Mouse (Mus musculus) retina, postnatal 7 days (tissue): ENCODE results near the gene Itgb3bp.

Experiments
- DNase-seq: peaks from one replicate; pipeline ENCODE4 v3.0.0-alpha.2; 2012; ENCODE audit warnings: low read depth, low spot score

Gene Itgb3bp

DNA sequence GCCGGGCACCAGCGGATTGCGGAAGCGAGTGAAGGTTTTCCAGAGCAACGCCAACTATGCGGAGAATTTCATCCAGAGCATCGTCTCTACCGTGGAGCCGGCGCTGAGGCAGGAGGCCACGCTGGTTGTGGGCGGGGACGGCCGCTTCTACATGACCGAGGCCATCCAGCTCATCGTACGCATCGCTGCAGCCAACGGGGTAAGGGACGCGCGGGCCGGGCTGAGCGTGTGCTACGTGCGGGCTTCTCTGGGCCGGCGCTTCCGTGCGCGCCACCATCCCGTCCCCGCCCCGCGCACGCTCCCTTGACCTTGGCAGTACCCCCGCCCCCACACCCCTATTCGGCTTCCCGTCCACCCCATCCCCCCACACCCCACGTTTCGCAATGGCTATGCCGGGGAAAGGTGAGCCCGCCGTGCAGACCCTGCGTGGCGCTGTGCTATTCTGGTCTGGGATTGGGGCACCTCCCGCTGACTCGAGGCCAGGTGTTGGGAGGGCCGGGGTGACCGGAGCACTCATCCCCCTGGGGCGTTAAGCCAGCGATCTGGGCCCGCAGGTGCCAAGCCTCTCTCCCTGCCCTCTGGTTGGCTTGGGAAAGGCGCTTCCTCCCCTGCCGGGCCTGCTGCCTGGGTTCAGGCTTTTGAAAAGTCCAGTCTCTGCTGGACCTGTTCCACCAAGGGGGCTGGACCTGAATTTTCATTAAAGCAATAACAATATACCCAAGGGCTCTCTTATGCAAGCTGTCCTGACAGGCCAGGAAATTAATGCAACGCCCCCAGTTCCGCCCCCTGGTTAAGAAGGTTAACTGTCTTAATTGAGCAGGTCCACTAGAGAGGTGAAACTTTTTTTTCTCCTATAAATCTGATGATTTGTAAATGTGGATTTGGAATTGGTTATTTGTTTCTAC is at the start of gene Itgb3bp:
Gene Itgb3bp, minus strand, starts transcription at position 201 of the 905 bp plus-strand sequence.
- DNase-seq: peak; percentile 54

DNA sequence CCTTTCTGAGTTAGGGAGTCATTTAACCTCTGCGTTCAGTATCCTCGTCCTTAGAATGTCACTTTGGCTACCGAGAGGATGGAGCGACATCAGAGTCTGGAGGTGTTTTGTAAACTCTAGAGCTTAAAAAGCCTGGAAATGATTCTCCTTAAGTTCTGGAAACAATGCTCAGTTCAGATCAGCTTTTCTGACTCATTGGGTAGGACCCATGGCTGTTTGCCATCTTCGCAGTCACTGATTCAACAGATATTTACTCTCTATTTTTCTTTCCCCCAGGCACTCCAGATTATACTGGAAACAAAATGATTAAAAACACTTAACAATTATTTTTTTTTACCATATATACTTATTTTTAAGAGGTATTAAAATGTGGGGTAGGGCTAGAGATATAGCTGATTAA is 49.7 kb upstream of the Itgb3bp start:
- DNase-seq: no peak

DNA sequence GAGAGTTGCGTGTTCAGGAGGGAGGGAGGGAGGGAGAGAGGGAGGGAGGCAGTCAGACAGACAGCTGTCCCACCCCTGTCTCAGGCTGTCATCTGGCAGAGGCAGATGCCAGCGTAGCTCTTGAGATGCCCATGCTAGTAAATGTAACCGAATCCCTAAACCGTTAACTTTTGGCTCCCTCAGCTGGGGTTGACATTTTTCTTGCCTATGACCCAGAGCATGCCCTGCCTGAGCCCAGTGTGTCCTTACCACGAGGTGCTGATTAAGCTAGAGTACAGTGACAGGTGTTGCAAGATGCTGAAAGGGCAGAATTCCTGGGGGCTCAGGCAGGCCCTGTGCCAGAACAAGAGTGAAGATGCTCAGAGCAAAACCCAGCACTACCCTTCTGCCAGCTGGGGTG is 44.8 kb upstream of the Itgb3bp start:
- no peak for DNase-seq

DNA sequence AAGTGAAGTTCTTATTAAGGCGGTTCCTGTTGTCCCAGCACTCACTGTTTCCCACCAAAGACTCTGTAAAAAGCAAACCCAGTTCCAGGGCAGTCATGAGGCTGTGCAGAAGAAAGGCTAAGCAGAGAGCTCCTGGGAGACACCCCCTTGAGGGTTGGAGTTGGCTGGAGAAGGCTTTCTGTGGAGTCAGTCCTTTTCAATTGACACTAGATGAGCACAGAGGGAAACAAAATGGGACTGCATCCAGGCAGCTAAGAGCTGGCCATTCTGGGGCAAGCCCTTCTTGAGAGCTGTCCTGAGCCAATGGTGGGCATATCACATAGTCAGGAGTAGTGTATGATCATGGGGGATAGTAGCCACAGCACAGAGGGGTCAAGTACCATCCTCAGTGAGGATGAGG is 44.3 kb upstream of the Itgb3bp start:
- DNase-seq: no peak

DNA sequence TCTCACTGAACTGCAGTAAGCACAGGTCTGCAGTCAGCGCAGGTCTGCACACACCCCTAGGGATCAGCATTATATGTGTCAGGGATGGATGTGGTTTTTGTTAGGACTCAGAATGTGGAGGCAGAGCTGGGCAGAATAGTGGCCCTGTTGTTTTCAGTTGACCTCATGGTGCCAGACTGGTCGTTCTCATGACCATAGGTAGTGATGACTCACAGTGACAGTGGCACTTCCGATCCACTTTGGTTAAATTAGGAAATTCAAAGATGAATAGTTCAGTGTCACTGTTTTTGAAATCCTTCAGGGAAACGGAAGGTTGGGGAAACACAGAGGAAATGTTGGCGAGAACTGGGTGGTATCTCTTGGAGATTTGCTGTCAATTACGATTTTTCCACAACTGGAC is 43.3 kb upstream of the Itgb3bp start:
- no peak for DNase-seq

DNA sequence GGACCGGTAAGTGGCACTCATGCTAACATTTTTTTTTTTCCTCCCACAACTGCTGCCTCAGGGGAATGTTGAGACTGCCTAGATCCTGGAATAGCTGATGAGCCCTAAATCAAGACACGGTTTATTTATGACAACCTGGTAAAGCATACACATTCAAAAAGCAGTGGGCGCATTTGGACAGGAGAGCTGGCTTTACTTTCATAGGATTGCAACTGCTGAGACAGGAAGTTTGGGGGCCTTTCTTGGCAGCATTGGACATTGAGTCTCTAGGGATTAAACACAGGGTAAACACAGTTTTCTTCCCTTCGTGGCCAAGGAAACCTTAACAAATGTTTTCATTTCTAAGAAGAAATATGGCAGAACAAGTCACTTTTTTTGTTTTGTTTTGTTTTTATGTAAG is 40.5 kb upstream of the Itgb3bp start:
- no peak for DNase-seq

DNA sequence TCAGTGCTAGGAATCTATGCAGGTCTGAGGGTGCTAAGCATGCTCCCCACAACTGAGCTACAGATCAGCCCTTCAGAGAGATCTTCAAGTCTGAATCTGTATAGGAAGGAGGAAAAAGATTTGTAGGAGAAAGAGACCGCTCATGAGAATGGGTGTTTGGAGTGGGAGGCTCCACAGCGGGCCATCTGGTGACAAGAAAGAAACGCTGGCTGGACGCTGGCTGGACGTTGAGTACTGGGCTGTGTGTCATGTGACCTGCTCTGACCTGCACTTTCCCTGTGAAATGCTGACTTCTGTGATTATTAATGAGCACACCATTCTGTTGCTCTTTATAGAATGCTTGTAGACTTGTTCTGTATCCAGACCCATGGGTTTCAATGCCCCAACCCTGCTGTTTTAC is 39.7 kb upstream of the Itgb3bp start:
- no peak for DNase-seq

DNA sequence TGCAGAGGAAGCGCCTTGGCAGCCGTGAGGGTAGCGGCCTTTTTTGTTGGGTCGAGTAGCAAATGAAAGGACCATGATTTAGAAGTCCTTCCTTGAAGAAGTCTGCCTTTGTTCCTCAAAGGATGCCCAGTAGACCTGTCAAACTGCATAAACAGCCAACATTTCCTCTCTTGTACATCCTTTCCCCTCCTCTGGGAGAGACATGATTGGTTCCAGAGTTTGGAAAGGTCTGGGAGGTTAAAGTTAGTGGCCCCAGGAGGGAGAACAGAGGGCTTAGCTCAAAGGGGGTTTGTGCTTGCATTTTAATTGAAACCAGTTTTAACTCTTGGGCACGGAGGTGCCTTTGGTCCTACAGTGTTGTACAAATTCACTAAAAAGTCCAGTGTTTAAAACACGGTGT is 36.9 kb upstream of the Itgb3bp start:
- DNase-seq: no peak

DNA sequence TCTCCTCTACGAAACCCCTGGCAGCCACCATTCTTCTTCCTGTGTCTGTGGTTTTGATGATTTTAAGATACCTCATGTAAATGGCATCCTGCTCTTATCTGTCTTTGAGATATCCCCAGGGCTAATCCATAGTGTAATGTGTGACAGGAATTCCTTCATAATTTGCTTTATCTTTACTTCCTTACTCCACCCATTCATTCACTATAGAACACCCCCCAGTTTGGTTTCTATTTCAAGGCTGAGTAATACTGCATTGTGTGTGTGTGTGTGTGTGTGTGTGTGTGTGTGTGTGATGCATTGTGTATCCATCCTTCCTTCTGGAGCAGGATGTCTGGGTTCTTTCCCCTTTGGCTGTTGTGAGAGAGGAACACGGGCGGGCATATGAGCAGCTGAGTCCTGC is 29.7 kb upstream of the Itgb3bp start:
- DNase-seq: no peak

DNA sequence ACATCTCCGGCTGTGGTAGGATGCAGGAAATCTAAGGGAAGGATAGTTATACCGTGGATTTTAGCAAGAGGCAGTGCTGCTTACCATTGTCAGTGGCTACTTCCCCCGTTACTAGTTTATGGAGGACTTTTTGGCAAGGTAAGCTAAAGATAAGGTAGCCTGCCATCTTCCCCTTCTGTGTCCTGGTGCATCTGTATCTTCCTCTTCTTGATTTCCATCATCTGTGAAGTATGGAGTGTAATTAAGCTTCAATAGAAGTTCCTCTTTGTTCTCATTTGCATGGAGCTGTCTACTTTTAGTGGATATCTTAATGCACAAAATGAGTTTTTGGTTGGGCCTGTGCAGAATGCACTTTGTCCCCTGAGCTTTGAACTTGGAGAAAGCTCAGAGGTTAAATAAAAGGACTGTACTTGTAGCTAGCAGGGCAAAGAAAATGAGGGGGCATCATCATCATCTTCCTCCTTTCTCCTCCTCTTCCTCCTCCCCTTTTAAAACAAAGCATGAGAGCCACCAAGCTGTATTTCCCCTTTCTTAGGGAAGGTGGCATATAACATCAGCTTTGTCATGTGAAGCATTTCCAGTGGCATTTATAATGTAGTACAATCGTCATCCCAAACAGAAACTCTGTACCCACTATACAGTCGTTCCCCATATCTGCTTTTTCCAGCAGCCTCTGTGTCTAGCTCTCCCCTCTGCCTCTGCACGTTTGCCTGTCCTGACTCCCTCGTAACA is 28.6 kb upstream of the Itgb3bp start:
- DNase-seq: no peak

DNA sequence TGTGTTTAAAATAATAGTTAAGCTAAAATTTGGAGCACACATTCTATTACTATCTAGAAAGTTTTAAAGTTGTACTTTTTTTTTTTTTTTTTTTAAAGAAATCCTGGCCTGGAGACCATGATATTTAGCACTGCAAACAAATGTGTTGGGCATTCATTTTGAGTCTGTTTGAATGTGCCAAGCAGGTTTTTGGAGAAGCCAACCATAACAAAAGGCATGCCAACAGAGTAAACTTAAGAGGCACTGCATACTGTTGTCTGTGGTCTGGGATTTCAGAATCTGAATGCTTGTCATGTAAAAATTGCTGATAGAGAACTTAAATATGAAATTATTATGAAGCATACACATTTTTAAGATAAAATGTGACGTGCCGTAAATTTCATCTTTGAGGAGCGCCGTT is 27.6 kb upstream of the Itgb3bp start:
- DNase-seq: no peak

DNA sequence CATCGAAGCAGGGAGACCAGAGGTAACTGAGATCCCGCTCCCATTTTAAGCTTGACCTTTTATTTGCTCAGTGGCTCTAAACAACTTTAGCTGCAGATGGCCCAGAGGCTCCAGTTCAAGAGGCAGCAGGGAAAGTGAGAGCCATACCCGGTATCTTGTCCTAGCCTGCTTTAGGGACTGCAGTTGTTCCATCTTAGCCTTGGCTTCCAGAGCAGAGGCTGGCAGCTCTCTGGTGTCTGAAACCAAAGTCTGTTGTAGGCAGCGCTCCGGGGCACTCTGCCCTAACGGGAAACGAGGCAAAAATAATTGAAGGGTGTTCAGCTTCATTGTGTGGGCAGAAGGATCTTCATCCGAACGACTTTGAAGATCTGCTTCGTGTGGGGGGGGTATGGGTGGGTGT is 25.8 kb upstream of the Itgb3bp start:
- no peak for DNase-seq

DNA sequence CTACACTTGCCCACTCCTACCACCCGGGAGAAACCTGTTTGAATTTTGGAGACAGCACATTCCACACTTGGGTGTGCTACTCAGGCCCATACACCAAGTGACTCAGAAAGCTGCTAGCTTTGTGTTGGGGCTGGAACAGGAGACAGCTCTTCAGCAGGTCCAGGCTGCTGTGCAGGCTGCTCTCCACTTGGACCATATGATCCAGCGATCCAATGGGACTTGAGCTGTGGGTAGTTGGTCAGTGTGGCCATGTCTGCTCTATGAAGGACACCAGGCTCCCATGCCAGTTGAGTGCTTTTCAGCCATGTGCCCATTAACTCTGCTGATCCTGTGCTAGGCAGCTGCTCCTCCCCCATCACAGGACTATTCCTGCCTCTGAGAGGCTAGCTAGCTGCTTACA is 24.3 kb upstream of the Itgb3bp start:
- no peak for DNase-seq

DNA sequence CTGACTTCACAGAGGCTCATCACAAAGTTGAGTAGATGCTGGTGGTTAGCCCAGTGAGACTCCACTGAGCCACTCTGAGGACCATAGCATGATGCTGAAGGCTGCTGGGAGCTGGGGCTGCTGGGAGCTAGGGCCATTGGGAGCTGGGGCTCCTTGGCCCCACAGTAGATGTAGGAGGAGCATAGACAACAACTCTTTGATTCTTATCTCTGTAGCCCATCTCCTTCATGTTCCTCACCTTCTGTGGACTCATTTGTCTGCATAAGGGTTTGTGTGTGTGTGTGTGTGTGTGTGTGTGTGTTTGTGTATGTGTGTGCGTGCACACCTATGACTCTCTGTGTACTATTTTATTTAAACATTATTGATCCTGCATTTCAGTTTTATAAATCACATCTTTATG is 18.3 kb upstream of the Itgb3bp start:
- no peak for DNase-seq

DNA sequence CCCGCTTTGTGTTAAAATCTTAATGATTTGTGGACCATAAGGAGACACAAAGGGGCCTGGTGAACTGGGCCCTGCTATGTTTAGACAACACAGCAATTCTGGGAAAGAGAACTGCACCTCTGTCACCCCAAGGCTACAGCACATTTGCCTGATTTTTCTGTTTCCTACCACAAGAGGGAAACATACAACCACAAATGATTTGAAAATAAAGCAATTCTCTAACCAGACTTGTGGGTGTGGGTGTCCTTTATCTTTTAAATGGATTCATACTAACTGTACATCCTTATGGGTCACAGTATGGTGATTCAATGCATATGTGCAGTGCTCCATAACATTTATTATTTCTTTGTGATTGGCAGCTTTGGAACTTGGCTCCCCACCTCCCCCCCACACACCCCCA is 17.6 kb upstream of the Itgb3bp start:
- peak; percentile 41 for DNase-seq

DNA sequence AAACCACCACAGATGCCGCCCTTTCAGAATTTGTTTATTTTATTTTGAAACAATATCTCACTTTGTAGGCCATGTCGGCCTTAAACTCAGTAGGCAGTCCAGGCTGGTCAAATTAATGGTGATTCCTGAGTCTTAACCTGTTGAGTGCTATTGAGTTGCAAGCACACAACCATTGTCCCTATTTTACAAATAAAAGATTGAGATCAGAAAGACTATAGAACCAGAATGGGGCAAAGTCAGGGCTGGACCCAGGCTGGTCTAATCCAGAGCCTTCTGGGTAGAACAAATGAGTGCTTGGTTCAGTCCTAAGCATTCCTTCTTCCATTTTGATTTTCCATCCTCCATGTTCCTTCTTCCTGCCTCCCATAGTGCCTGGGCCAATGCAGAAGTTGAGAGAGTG is 16.9 kb upstream of the Itgb3bp start:
- DNase-seq: no peak

DNA sequence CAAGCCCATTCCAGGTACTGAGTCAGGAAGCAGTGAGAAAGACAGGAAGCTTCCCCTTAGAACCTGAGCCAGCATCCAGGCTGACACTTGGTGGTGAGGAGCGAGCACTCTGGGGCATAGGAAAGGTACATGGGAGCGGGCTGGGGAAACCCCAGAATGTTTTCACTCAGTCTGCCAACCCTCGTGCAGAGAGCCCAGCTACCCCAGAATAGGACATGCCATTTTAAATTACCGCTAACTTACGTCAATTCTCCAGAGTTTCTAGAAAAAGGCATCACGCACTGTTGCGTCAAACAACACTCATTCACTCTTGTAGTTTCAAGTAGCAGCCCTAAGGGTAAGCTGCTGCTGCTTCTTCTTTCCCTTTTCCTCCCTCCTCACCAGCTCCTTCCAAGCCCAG is 15.4 kb upstream of the Itgb3bp start:
- no peak for DNase-seq

DNA sequence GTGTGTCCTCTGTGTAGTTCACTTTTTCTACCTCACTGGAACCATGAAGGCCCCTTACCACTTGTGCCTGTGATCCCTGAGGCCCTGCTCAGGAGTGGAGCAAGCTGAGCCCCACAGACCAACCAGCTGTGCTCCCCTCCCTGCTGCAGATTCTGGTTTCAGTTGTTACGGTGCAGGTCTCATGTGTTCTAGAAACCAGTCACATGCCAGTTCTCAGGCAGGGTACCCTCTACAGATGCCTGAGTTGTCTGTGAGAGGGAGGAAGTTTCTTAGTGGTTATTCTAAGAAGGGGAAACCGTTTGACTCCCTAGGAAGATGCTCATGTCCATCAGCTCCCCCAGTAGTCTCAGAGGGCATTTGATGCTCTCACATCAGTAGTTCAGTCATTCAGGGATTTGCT is 15.0 kb upstream of the Itgb3bp start:
- no peak for DNase-seq

DNA sequence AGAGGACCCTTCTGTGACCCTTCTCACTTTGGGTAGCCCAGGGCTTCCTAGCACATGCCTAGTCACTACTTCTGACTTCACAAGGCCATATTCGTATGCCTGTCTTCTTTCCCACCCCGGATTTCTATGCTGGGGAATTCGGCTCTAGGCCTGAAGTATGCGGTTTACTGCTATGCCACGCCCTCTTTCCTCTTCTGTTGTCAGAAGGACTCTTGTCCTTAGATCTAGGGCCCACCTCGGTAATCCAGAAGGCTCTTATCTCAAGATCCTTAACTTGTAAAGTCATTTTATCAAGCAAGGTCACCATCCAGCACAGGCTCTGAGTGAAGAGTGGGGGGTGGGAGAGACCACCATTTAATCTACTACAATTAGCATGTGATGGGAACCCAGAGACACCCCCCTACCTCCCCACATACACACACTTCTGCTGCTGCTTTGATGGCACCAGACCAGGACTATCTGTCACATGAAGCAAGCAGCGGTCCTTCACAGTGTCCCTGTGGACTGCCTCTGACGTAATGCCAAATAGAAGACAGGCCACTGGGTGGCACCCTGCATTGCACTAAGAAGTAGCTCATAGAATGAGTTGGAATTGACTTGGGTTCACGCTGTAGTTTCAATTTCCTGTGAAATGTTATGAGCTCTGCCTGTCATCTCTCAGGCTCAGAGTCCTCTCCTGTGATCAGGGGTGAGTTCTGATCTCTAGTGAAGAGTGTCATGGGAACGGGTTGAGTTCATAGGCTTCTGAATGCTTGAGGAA is 12.2 kb upstream of the Itgb3bp start:
- DNase-seq: no peak

DNA sequence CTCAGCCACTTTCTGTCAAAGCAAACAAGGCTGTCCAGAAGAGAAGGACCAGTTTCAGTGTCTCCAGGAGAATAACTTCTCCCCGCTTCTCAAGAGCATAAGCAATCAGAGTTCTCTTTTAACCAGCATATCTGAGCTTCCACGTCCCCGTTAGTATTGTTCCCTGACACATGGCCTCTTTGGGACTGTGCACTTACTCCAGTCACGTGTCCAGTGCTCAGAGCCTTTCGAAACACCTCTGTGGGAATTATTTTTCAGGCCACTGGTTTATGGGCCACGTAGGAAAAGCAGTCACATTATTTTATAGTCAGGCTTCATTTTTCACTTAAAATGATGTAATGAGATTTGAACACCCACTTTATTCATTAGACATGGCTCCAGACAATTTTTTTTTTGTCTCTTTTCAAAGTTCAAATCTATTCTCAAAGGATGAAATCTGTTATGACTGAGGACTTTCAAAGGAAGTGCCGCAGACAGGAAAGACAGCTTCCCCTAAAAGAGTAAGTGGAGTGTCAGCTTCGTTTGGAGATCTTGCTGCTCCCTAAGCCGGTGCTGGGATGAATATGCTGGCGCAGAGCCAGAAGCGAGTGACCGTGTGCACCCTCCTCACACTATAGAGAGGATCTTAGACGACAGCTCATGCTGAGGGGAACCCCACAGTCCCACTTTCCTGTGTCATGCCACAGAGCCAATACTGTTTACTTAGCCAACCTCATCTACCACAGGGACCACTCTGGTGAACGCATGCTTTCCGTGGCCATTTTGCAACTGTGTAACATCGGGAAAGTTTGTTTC is 10.3 kb upstream of the Itgb3bp start:
- no peak for DNase-seq

DNA sequence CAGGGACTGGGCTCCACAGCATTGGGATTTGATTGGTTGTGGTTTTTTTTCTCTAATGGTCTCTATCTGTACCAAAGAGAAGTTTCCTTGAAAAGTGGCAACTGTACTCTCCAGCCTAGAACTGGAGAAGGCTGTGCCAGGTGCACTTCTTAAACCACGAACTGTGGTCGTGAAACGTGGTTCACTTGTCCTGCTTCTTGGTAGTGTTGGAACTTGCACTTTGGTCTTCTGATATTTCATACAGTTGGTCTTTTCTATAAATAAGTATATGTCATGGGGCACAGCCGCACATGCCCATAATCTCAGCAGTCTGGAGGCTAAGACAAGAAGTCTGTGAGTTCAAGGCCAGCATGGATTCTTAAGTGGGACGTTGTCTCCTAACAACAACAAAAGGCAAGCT is 6.7 kb upstream of the Itgb3bp start:
- no peak for DNase-seq

DNA sequence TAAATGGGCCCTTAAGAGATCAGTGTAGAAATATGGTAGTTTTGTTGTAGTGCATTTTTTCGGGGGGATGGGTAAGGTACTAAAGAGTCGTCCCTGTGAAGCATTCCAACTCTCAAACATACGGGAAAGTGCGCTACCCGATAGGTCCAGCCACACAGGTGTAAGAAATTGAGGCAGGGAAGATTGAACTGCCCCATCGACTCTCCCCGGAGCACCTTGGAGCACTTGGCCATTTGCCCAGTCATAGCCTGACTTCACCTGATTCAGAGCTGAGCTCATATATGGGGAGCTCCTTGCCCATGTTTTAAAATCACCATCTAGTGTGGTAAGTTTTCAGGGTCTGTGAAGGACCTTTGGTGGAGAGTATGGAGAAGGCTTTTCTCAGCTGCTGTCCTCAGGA is 5.2 kb upstream of the Itgb3bp start:
- no peak for DNase-seq
